Mouse (Mus musculus): ENCODE results near the gene Fam161b. TPM values are rescaled to one million over a fixed set of nuclear protein-coding genes. Genes with fewer than 3 reads are reported as not detected.
A peak's percentile ranks its signal among the peaks of the same experiment; 100 is the strongest.
"Not testable (repeated sequence)": the region's sequence is repeated elsewhere in the genome, so short reads cannot be mapped to it uniquely, and the experiment has no call there.

Fam161b gene
- polyA plus RNA-seq, 1 experiment, result 0.61 TPM

- H3K27ac ChIP-seq (ENCODE audit: insufficient read depth, low read length), result no peak overlapping the region
- H3K4me3 ChIP-seq (ENCODE audit: insufficient read depth, low read length), result no peak overlapping the region
- H3K4me1 ChIP-seq (ENCODE audit: control insufficient read depth, insufficient read depth, low read length), result no peaks in the 10 kb centered on the region
- TF ChIP-seq CTCF (IDR thresholded peaks at IDR 0.05; ENCODE audit: borderline replicate concordance, insufficient read depth, low read length), result no peak
- no peak for TF ChIP-seq POLR2A (IDR thresholded peaks at IDR 0.05; ENCODE audit: low read depth, low read length)
These were observed 23.8 kb upstream of the Fam161b start for GRCm38 (mm10) chr12:84385408-84385807.

- no peak overlapping the region for H3K27ac ChIP-seq (ENCODE audit: insufficient read depth, low read length)
- H3K4me3 ChIP-seq (ENCODE audit: insufficient read depth, low read length), result no peak overlapping the region
- no peak for TF ChIP-seq CTCF (IDR thresholded peaks at IDR 0.05; ENCODE audit: borderline replicate concordance, insufficient read depth, low read length)
- H3K4me1 ChIP-seq (ENCODE audit: control insufficient read depth, insufficient read depth, low read length), result no peaks in the 10 kb centered on the region
These were observed 23.0 kb upstream of the Fam161b start for GRCm38 (mm10) chr12:84384644-84385081.

DNA sequence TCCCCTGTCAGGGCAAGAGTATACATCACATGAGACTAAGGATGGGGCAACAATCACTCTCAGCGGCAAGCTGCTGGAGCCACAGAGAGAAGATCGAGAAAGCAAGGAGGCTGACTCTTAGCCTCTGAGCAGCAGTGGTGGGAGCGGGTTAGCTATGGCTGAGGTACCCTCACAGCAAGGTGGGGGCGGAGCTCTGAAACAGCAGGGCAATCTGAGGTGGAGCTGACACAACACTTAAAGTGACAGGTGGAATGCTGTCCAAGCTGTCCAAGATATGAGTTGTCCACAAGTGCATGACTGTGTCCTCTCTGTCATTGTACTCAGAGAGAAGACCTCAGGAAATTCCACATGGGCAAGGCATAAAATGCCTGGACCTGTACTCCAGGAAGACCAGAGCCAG, 20.7 kb upstream of the Fam161b start:
- no peak overlapping the region for H3K4me3 ChIP-seq (ENCODE audit: insufficient read depth, low read length)
- H3K4me1 ChIP-seq (ENCODE audit: control insufficient read depth, insufficient read depth, low read length), result no peaks in the 10 kb centered on the region
- H3K27ac ChIP-seq (ENCODE audit: insufficient read depth, low read length), result no peak overlapping the region
- TF ChIP-seq POLR2A (IDR thresholded peaks at IDR 0.05; ENCODE audit: low read depth, low read length), result no peak
- no peak for TF ChIP-seq CTCF (IDR thresholded peaks at IDR 0.05; ENCODE audit: borderline replicate concordance, insufficient read depth, low read length)

DNA sequence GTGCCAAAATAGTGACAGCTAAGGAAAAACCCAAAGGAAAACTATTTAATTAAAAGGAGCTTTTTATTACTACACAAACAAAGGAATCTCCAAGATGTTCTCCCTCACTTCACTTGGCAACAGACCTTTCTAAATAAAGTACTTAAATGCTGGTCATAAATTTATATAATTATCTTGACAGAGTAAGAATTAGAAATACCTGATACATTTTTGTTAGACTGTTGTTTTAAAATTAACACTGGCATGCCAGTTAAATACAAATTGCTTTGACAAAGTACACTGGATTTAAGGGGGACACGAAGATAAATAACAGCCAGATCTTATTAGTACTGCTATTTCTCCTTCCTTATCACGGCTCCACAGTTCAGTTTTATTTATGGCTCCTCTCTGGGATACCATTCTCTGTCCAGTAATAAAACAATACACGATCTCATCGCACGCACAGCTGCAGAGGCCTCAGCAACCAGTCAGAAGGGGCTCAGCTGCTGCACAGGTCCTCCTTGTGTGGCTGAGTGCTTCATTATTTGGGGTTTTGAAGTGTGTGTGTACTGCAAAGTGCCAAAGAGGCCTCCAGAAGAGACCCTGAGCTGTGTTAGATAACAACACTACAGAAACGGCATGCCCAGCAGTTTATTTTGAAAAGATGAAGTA, 12.3 kb upstream of the Fam161b start:
- Histone ChIP-seq H3K4me1 (ENCODE audit: control insufficient read depth, insufficient read depth, low read length) (no peaks in the 10 kb centered on the region), H3K4me3 (ENCODE audit: insufficient read depth, low read length) (no peak overlapping the region), H3K27ac (ENCODE audit: insufficient read depth, low read length) (no peak overlapping the region)
- TF ChIP-seq CTCF (IDR thresholded peaks at IDR 0.05; ENCODE audit: borderline replicate concordance, insufficient read depth, low read length) (no peak), POLR2A (IDR thresholded peaks at IDR 0.05; ENCODE audit: low read depth, low read length) (no peak)

DNA sequence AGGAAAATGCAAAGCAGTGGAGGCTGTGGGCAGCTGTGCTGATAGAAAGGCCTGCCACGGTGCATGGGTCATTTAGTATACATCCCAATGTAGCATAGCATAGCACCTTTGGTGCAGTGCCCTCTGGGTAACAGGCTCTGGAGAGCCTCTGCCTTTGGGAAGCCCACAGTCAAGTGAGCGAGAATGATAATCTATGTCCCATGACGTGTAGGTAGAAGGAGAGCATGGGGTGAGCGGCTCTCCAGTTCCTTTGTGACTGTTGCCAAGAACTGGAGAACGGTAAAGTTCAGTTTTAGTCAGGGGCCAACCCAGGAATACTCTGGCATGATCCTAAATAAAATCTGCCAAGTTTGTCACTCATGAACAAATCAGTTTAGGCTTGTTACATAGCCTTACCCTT, 10.0 kb upstream of the Fam161b start:
- Histone ChIP-seq H3K4me1 (ENCODE audit: control insufficient read depth, insufficient read depth, low read length) (no peaks in the 10 kb centered on the region), H3K4me3 (ENCODE audit: insufficient read depth, low read length) (no peak overlapping the region), H3K27ac (ENCODE audit: insufficient read depth, low read length) (no peak overlapping the region)
- TF ChIP-seq POLR2A (IDR thresholded peaks at IDR 0.05; ENCODE audit: low read depth, low read length) (no peak), CTCF (IDR thresholded peaks at IDR 0.05; ENCODE audit: borderline replicate concordance, insufficient read depth, low read length) (no peak)

- TF ChIP-seq POLR2A (IDR thresholded peaks at IDR 0.05; ENCODE audit: low read depth, low read length) (no peak), CTCF (IDR thresholded peaks at IDR 0.05; ENCODE audit: borderline replicate concordance, insufficient read depth, low read length) (no peak)
- Histone ChIP-seq H3K4me3 (ENCODE audit: insufficient read depth, low read length) (no peak overlapping the region), H3K27ac (ENCODE audit: insufficient read depth, low read length) (no peak overlapping the region), H3K4me1 (ENCODE audit: control insufficient read depth, insufficient read depth, low read length) (peaks cover 3% of the 10 kb centered on the region; the same call in 1 of the 2 replicates)
These were observed 5.3 kb upstream of the Fam161b start for GRCm38 (mm10) chr12:84366971-84367370.

- Histone ChIP-seq H3K27ac (ENCODE audit: insufficient read depth, low read length) (no peak overlapping the region), H3K4me3 (ENCODE audit: insufficient read depth, low read length) (no peak overlapping the region), H3K4me1 (ENCODE audit: control insufficient read depth, insufficient read depth, low read length) (peaks cover 3% of the 10 kb centered on the region; the same call in 1 of the 2 replicates)
- TF ChIP-seq POLR2A (IDR thresholded peaks at IDR 0.05; ENCODE audit: low read depth, low read length) (no peak), CTCF (IDR thresholded peaks at IDR 0.05; ENCODE audit: borderline replicate concordance, insufficient read depth, low read length) (no peak)
These were observed 3.5 kb upstream of the Fam161b start for GRCm38 (mm10) chr12:84365137-84365536.

DNA sequence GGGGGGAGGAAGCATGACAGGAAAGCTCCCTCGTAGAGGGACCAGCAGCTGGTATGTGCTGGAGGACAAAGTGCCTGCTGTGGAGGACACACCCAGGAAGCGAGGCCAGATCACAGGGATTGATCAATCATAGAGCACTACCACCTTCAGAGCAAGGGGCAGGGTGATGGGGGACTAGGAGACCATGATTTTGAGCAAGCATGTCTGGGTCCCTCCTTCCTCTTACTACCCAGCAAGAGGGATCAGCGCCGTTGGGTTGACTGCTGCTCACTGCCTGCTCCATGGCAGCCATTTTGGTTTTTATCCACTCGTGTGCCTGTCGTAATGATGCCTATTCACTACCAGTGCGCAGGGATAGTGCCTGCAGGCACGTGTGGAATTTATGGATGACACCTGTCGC, 2.7 kb upstream of the Fam161b start:
- H3K4me1 ChIP-seq (ENCODE audit: control insufficient read depth, insufficient read depth, low read length), result peaks cover 3% of the 10 kb centered on the region; the same call in 1 of the 2 replicates
- TF ChIP-seq POLR2A (IDR thresholded peaks at IDR 0.05; ENCODE audit: low read depth, low read length) (no peak), CTCF (IDR thresholded peaks at IDR 0.05; ENCODE audit: borderline replicate concordance, insufficient read depth, low read length) (no peak)
- H3K27ac ChIP-seq (ENCODE audit: insufficient read depth, low read length), result no peak overlapping the region
- no peak overlapping the region for H3K4me3 ChIP-seq (ENCODE audit: insufficient read depth, low read length)

- Histone ChIP-seq H3K4me1 (ENCODE audit: control insufficient read depth, insufficient read depth, low read length) (peaks cover 3% of the 10 kb centered on the region; the same call in 1 of the 2 replicates), H3K4me3 (ENCODE audit: insufficient read depth, low read length) (0 out of 2 replicates have a peak overlapping the region, but pooled peaks have one; percentile 99)
These were observed 1.2 kb upstream of the Fam161b start for GRCm38 (mm10) chr12:84362872-84363271.

GRCm38 (mm10) chr12:84358699-84359098, 2.9 kb downstream of the Fam161b start:
- not testable (repeated sequence) for H3K4me1 ChIP-seq (ENCODE audit: control insufficient read depth, insufficient read depth, low read length); H3K27ac ChIP-seq (ENCODE audit: insufficient read depth, low read length); H3K4me3 ChIP-seq (ENCODE audit: insufficient read depth, low read length)

More at GRCm38 (mm10) chr12:84362872-84363271, 1.2 kb upstream of the Fam161b start:
- TF ChIP-seq CTCF (IDR thresholded peaks at IDR 0.05; ENCODE audit: borderline replicate concordance, insufficient read depth, low read length), result no peak
- TF ChIP-seq POLR2A (IDR thresholded peaks at IDR 0.05; ENCODE audit: low read depth, low read length), result no peak
- H3K27ac ChIP-seq (ENCODE audit: insufficient read depth, low read length), result no peak overlapping the region
